Mouse (Mus musculus) forebrain, embryonic 14.5 days (tissue): ENCODE measurements around the gene Echdc3. TPM values are rescaled to one million over a fixed set of nuclear protein-coding genes. Genes with fewer than 3 reads are reported as not detected.

ENCODE experiments used
- ATAC-seq: fragments of 200-750 bp; cut with Nextera tagmentation; 2 replicates; pipeline ENCODE4 v1.8.0; 2017; ENCODE audit warnings: mild to moderate bottlenecking, moderate library complexity
- DNase-seq: peaks from one replicate; pipeline ENCODE4 v3.0.0-alpha.2; 2015; ENCODE audit warnings: low spot score
- H3K27ac ChIP-seq: fragments of 300-500 bp; sonication (generic); 2 replicates; pipeline ENCODE4 v1.5.1; 2014; ENCODE audit warnings: low read depth, mild to moderate bottlenecking, control low read depth, low read length, moderate library complexity
- H3K27me3 ChIP-seq: fragments of 300-500 bp; sonication (generic); replicated peaks from 2 replicates; pipeline ENCODE4 v1.6.1; 2014; ENCODE audit warnings: low read length, control low read depth, mixed read lengths; ENCODE audit not compliant: control insufficient read depth, insufficient read depth
- H3K36me3 ChIP-seq: fragments of 300-500 bp; sonication (generic); 2 replicates; pipeline ENCODE4 v1.6.1; 2014; ENCODE audit warnings: low read length, control low read depth; ENCODE audit not compliant: control insufficient read depth, insufficient read depth
- H3K4me1 ChIP-seq: fragments of 300-500 bp; sonication (generic); 2 replicates; pipeline ENCODE4 v1.6.1; 2014; ENCODE audit warnings: antibody characterized with exemption, low read length, control low read depth; ENCODE audit not compliant: control insufficient read depth, insufficient read depth
- H3K4me2 ChIP-seq: fragments of 300-500 bp; sonication (generic); 2 replicates; pipeline ENCODE4 v1.6.1; 2014; ENCODE audit warnings: mild to moderate bottlenecking, control low read depth, low read length
- H3K4me3 ChIP-seq: fragments of 300-500 bp; sonication (generic); 2 replicates; pipeline ENCODE4 v1.5.1; 2014; ENCODE audit warnings: low read depth, low read length, control low read depth
- H3K9ac ChIP-seq: fragments of 300-500 bp; sonication (generic); 2 replicates; pipeline ENCODE4 v1.6.1; 2014; ENCODE audit warnings: mild to moderate bottlenecking, low read length, control low read depth, moderate library complexity
- H3K9me3 ChIP-seq: fragments of 300-500 bp; sonication (generic); replicated peaks from 2 replicates; pipeline ENCODE4 v1.6.1; 2016; ENCODE audit warnings: low read length, control low read depth, mixed read lengths; ENCODE audit not compliant: control insufficient read depth
- WGBS: fragments of 180-500 bp; shearing (Covaris S2); extraction: QIAGEN DNeasy Blood & Tissue Kit; methylation state at CpG from one replicate; pipeline ENCODE4 v1.1.7; 2014; 5-methylcytosine and 5-hydroxymethylcytosine counted together
- polyA plus RNA-seq: library from polyadenylated mRNA; unstranded; fragments of >200 nt; fragmentation: Nextera tagmentation; extraction: Ambion mirVana; gene quantifications from 2 replicates; pipeline ENCODE4 v1.2.1, GENCODE M21; 2014

The Echdc3 gene
- polyA plus RNA-seq = 1.3 and 1.4 TPM in 2 replicates

GRCm38 (mm10) chr2:6212724-6213511 is at the start of gene Echdc3:
Gene Echdc3 (minus strand): TSS chr2:6213033.
- peak within 1 kb of the TSS; percentile 71 for H3K4me2 ChIP-seq
- ATAC-seq = peak; percentile 84
- peaks cover 19% of the 10 kb centered on the region; the same call in 1 of the 2 replicates for H3K4me1 ChIP-seq
- H3K9ac ChIP-seq = peak within 1 kb of the TSS; percentile 62
- H3K9me3 ChIP-seq = no peaks in the 10 kb centered on the region
- H3K4me3 ChIP-seq = peak within 1 kb of the TSS; percentile 38
- H3K27ac ChIP-seq = peak within 1 kb of the TSS; percentile 50; the same call in 1 of the 2 replicates
- H3K27me3 ChIP-seq = no peaks in the 10 kb centered on the region
- 2% methylated on average over 30 of the region's 30 CpGs for WGBS
- H3K36me3 ChIP-seq = no peaks in the 10 kb centered on the region
- peak; percentile 77 for DNase-seq

DNA sequence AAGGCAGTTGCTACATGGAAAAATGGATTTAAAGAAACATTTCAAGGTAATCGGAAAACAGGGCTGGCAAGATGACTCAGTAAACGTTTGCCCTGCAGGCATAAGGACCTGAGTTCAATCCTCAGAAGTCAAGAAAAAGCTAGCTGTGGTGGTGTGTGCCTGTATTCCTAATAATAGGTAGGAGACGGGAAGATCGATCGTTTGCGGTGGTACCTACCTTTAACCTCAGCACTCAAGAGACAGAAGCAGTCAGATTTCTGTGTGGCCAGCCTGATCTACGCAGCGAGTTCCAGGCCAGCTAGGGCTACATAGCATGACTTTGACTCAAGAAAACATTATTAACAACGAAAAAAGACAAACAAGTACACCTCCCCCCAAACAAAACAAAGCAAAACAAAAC is 48.9 kb upstream of the Echdc3 start:
- Histone ChIP-seq H3K9ac (no peak overlapping the region), H3K36me3 (no peaks in the 10 kb centered on the region), H3K27me3 (peaks cover 24% of the 10 kb centered on the region; the same call in 1 of the 2 replicates)

GRCm38 (mm10) chr2:6261201-6261672 is 48.4 kb upstream of the Echdc3 start:
- Histone ChIP-seq H3K9me3 (peaks cover 8% of the 10 kb centered on the region; the same call in 1 of the 2 replicates), H3K36me3 (no peaks in the 10 kb centered on the region), H3K27ac (peak overlapping the region; percentile 49), H3K4me2 (peak overlapping the region; percentile 1; the same call in 1 of the 2 replicates), H3K27me3 (peaks cover 24% of the 10 kb centered on the region; the same call in 1 of the 2 replicates), H3K9ac (no peak overlapping the region), H3K4me3 (no peak overlapping the region), H3K4me1 (0 out of 2 replicates have a peak, but pooled peaks cover 9% of the 10 kb centered on the region)
- WGBS = 2% methylated on average over 8 of the region's 8 CpGs
- ATAC-seq (peak; percentile 89), DNase-seq (peak; percentile 87)

More for the DNA sequence above, 48.9 kb upstream of the Echdc3 start:
- WGBS = 27% methylated on average over 9 of the region's 9 CpGs
- Histone ChIP-seq H3K4me2 (peak overlapping the region; percentile 1; the same call in 1 of the 2 replicates), H3K4me1 (0 out of 2 replicates have a peak, but pooled peaks cover 5% of the 10 kb centered on the region), H3K27ac (peak overlapping the region; percentile 49; the same call in 1 of the 2 replicates), H3K9me3 (peaks cover 8% of the 10 kb centered on the region; the same call in 1 of the 2 replicates), H3K4me3 (no peak overlapping the region)
- DNase-seq (no peak), ATAC-seq (no peak)

DNA sequence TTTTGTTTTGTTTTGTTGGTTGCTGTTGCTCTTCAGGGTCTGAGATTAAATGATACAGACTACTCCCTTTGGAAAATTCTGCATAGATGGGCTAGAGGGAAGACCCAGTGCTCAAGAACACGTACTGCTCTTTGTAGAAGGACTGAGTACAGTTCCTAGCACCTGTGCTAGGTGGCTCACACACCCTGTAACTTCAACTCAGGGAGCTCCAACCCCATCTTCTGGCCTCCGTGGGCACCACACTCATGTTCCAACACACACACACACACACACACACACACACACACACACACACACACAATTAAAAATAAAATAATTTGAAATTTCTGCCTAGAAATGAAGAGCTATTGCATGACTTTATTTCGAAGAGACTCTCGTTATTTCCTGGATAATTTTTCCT is 47.8 kb upstream of the Echdc3 start:
- WGBS = 40% methylated on average over 4 of the region's 4 CpGs
- Histone ChIP-seq H3K9ac (no peak overlapping the region), H3K4me3 (no peak overlapping the region), H3K4me2 (no peak overlapping the region), H3K9me3 (peaks cover 6% of the 10 kb centered on the region; the same call in 1 of the 2 replicates), H3K27ac (peak overlapping the region; percentile 49), H3K27me3 (peaks cover 21% of the 10 kb centered on the region; the same call in 1 of the 2 replicates), H3K36me3 (no peaks in the 10 kb centered on the region), H3K4me1 (0 out of 2 replicates have a peak, but pooled peaks cover 9% of the 10 kb centered on the region)
- 0 out of 2 replicates have a peak, but pooled peaks have one; percentile 10 for ATAC-seq
- no peak for DNase-seq

DNA sequence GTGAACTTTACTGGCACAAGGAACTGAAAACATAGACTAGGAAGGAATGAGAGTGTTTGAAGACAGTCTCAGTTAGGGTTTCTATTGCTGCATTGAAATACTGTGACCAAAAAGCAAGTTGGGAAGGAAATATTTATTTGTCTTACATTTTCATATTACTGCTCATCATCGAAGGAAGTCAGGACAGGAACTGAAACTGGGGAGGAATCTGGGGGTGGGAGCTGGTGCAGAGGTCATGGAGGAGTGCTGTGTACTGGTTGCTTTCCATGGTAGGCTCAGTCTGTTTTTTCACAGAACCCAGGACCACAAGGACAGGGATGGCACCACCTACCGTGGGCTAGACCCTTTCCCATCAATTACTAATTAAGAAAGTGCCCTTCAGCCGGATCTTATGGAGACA is 46.3 kb upstream of the Echdc3 start:
- Histone ChIP-seq H3K4me3 (no peak overlapping the region), H3K27me3 (peaks cover 12% of the 10 kb centered on the region; the same call in 1 of the 2 replicates), H3K4me1 (0 out of 2 replicates have a peak, but pooled peaks cover 9% of the 10 kb centered on the region), H3K9ac (no peak overlapping the region), H3K9me3 (peaks cover 4% of the 10 kb centered on the region; the same call in 1 of the 2 replicates), H3K27ac (no peak overlapping the region), H3K36me3 (no peaks in the 10 kb centered on the region), H3K4me2 (no peak overlapping the region)
- WGBS = 86% methylated on average over 3 of the region's 3 CpGs
- no peak for ATAC-seq
- no peak for DNase-seq

DNA sequence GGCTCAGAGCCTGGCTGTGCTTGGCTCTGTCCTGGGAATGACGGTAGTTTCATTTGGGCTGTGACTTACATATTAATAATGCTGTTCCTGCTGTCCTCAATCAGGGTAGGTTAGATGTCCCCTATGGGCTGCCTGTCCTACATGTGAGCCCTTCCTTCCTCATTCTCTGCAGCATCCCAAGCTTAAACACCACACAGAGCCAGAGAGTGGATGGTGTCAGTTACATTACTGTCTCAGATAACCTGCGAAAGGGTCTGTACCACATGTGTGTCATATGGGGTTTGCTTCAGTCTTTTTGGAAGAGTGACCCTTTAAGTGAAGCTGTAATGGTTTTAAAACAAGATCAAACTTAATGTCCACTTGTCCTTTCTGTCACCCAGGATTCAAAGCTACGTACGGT is 45.2 kb upstream of the Echdc3 start:
- Histone ChIP-seq H3K27me3 (peaks cover 12% of the 10 kb centered on the region; the same call in 1 of the 2 replicates), H3K9me3 (peaks cover 4% of the 10 kb centered on the region; the same call in 1 of the 2 replicates), H3K9ac (no peak overlapping the region), H3K4me1 (0 out of 2 replicates have a peak, but pooled peaks cover 9% of the 10 kb centered on the region), H3K36me3 (no peaks in the 10 kb centered on the region), H3K4me3 (no peak overlapping the region), H3K27ac (no peak overlapping the region), H3K4me2 (no peak overlapping the region)
- 85% methylated on average over 4 of the region's 4 CpGs for WGBS
- DNase-seq = no peak
- ATAC-seq = no peak

DNA sequence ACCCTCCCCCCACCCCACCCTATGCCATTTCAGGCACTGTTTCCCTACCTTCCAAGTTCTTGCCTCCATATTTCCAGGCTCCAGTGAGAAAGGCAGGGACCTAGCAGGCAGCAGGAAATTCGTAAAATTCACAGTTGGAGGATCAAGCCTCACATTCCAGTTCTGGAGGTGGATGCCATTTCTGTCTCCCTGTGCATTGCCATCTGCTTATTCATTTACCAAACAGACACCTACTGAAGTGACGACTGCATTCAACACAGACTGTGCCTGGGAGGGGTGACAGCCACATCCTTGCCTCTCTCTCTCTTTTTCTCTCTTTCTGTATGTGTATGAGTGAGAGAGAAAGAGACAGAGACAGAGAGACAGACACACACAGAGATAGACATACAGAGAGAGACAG is 44.3 kb upstream of the Echdc3 start:
- 0 out of 2 replicates have a peak, but pooled peaks cover 9% of the 10 kb centered on the region for H3K4me1 ChIP-seq
- H3K36me3 ChIP-seq = no peaks in the 10 kb centered on the region
- peaks cover 4% of the 10 kb centered on the region; the same call in 1 of the 2 replicates for H3K9me3 ChIP-seq
- H3K9ac ChIP-seq = no peak overlapping the region
- DNase-seq = no peak
- H3K4me3 ChIP-seq = no peak overlapping the region
- WGBS = 62% methylated on average over 2 of the region's 2 CpGs
- H3K4me2 ChIP-seq = no peak overlapping the region
- no peak for ATAC-seq
- no peak overlapping the region for H3K27ac ChIP-seq
- H3K27me3 ChIP-seq = peaks cover 12% of the 10 kb centered on the region; the same call in 1 of the 2 replicates

- Histone ChIP-seq H3K36me3 (no peaks in the 10 kb centered on the region), H3K27ac (0 out of 2 replicates have a peak overlapping the region, but pooled peaks have one; percentile 33), H3K9me3 (peaks cover 4% of the 10 kb centered on the region; the same call in 1 of the 2 replicates), H3K27me3 (peaks cover 12% of the 10 kb centered on the region; the same call in 1 of the 2 replicates), H3K9ac (no peak overlapping the region), H3K4me2 (no peak overlapping the region), H3K4me1 (0 out of 2 replicates have a peak, but pooled peaks cover 6% of the 10 kb centered on the region), H3K4me3 (no peak overlapping the region)
- ATAC-seq (peak; percentile 80), DNase-seq (peak; percentile 83)
- WGBS = 34% methylated on average over 19 of the region's 19 CpGs
Observed at GRCm38 (mm10) chr2:6255989-6256841, 43.4 kb upstream of the Echdc3 start.
